Mouse (Mus musculus) heart, embryonic 13.5 days (tissue): ENCODE results near the gene Babam2. TPM values are rescaled to one million over a fixed set of nuclear protein-coding genes. Genes with fewer than 3 reads are reported as not detected.

Experiments used
- ATAC-seq: fragments of 200-750 bp; cut with Nextera tagmentation; 2 replicates; pipeline ENCODE4 v1.8.0; 2017; ENCODE audit warnings: moderate TSS enrichment; ENCODE audit not compliant: insufficient number of reproducible peaks, low FRiP score, low TSS enrichment; ENCODE audit errors: extremely low read depth
- H3K27ac ChIP-seq: fragments of 300-500 bp; sonication (generic); replicated peaks from 2 replicates; pipeline ENCODE4 v1.5.1; 2015; ENCODE audit warnings: moderate library complexity, mild to moderate bottlenecking, inconsistent platforms
- H3K27me3 ChIP-seq: fragments of 300-500 bp; sonication (generic); replicated peaks from 2 replicates; pipeline ENCODE4 v1.6.1; 2015; ENCODE audit warnings: mild to moderate bottlenecking, inconsistent platforms
- H3K36me3 ChIP-seq: fragments of 300-500 bp; sonication (generic); 2 replicates; pipeline ENCODE4 v1.6.1; 2015; ENCODE audit warnings: mild to moderate bottlenecking, inconsistent platforms
- H3K4me1 ChIP-seq: fragments of 300-500 bp; sonication (generic); 2 replicates; pipeline ENCODE4 v1.6.1; 2015; ENCODE audit warnings: inconsistent platforms
- H3K4me2 ChIP-seq: fragments of 300-500 bp; sonication (generic); 2 replicates; pipeline ENCODE4 v1.6.1; 2015; ENCODE audit warnings: inconsistent platforms, mild to moderate bottlenecking, moderate library complexity
- H3K4me3 ChIP-seq: fragments of 300-500 bp; sonication (generic); 2 replicates; pipeline ENCODE4 v1.5.1; 2015; ENCODE audit warnings: moderate library complexity, mild to moderate bottlenecking, inconsistent platforms
- H3K9ac ChIP-seq: fragments of 300-500 bp; sonication (generic); 2 replicates; pipeline ENCODE4 v1.6.1; 2015; ENCODE audit warnings: inconsistent platforms, mild to moderate bottlenecking, moderate library complexity
- H3K9me3 ChIP-seq: fragments of 300-500 bp; sonication (generic); 2 replicates; pipeline ENCODE4 v1.6.1; 2016; ENCODE audit warnings: inconsistent platforms
- WGBS: fragments of 180-500 bp; shearing (Covaris S2); methylation state at CpG from one replicate; pipeline ENCODE4 v1.1.7; 2015; ENCODE audit warnings: mixed read lengths; 5-methylcytosine and 5-hydroxymethylcytosine counted together
- polyA plus RNA-seq: library from polyadenylated mRNA; unstranded; fragments of >200 nt; fragmentation: Nextera tagmentation; extraction: Ambion mirVana; gene quantifications from 2 replicates; pipeline ENCODE4 v1.2.1, GENCODE M21; 2015

The Babam2 gene
- polyA plus RNA-seq, 1 experiment from 2014 or later, result 43.3 TPM

DNA sequence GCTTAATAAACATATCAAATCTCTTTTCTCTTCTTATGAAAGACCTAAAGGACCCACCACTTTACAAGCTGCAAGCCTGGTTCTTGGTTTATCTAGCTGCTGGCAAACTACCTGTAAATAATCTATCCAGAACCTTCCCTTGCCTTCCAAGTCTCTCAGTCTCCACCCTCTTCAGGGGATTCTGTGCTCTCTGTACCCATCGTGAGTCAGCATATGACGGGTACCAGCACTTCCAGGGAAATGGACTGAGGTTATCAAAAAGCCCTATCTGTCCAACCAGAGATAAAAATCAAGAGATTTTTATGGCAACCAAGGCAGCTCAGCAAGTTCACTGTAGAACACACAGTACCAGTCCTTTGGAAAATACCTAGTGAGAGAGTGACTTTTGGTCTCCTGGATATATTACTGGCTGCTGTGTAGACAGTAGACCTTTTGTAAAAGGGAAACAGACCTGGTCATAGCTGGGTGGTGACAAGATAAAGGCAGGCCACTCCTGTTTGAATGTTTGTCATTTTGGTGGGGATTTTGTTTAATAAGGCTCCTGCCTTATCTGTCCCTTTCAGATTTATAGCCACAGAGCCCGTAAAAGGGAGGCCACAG, 332.4 kb downstream of the Babam2 start:
- H3K36me3 ChIP-seq, result no peaks in the 10 kb centered on the region
- no peak overlapping the region for H3K4me2 ChIP-seq
- H3K27me3 ChIP-seq, result no peaks in the 10 kb centered on the region
- H3K9ac ChIP-seq, result no peak overlapping the region
- H3K9me3 ChIP-seq, result no peaks in the 10 kb centered on the region
- no peak overlapping the region for H3K4me3 ChIP-seq
- 79% methylated on average over 3 of the region's 3 CpGs for WGBS
- ATAC-seq, result no peak
- no peak overlapping the region for H3K27ac ChIP-seq
- H3K4me1 ChIP-seq, result peaks cover 21% of the 10 kb centered on the region

DNA sequence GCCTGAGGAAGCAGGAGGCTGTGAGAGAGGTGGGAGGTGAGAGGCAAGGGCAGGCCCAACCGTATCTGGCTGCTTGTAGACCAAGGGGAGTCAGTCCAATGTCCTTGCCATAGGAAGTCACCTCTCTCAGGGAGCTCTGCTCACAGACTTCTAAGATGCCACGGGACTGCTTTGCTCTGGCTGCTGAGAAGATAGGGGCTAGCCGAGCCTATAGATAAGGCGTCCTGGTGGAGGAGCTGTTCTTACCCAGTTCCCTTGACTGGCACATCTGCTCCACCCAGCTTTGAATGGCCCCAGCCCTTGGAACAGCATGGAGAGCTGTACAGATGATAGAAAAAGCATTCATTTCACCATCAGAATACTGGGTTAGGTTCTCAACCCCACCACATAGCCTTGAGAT, 335.7 kb downstream of the Babam2 start:
- Histone ChIP-seq H3K27me3 (no peaks in the 10 kb centered on the region), H3K4me2 (no peak overlapping the region), H3K27ac (no peak overlapping the region), H3K36me3 (no peaks in the 10 kb centered on the region), H3K9me3 (no peaks in the 10 kb centered on the region), H3K9ac (no peak overlapping the region), H3K4me3 (no peak overlapping the region), H3K4me1 (peaks cover 30% of the 10 kb centered on the region)
- ATAC-seq, result no peak
- 19% methylated on average over 4 of the region's 4 CpGs for WGBS

DNA sequence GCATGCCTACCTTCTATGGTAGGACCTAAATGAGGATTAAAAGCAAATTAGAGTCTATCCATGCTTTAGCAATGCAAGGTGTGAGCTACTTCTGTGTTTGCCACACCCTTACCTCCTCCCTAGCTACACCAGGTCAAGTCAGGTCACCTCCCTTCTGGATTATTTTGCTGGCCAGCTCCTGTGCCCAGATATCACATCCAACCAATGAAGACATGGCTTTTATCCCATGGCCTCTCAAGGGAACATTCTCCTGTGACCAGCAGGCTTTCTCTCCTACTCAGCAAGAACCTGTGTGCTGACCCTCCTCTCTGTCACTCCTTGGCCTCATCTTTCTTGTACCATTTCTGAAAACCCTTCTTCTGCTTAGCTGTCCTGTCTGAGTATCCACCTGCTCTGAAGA, 336.1 kb downstream of the Babam2 start:
- Histone ChIP-seq H3K9me3 (no peaks in the 10 kb centered on the region), H3K4me3 (no peak overlapping the region), H3K27ac (no peak overlapping the region), H3K36me3 (no peaks in the 10 kb centered on the region), H3K27me3 (no peaks in the 10 kb centered on the region), H3K9ac (no peak overlapping the region), H3K4me1 (peaks cover 30% of the 10 kb centered on the region), H3K4me2 (no peak overlapping the region)
- no peak for ATAC-seq

DNA sequence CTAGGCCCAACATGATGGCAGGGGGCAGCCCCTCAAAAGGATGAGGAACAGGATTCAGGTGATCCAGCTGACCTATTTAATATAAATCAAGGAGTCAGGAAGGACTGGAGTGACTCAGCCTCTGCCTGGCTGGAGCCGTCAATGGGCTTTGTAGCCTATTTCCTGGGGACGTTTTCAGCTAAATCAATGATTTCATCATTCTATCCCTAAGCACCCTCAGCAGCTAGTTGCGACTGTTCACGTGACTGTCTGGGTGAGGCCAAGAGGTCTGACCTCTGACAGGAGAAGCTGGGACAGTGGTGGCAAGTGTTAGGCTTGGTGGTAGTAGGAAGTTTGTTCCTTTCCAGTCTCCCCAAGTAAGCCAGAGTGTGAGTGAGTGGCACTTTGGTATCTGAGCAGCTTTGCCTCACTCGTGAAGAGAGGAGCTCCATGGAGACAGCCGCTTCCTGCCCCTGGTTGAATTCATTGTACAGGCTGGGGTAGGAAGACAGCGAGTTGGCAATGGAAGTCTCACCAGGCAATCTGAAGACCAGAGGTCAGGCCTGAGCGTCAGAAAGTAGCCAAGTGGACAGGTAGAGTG, 337.1 kb downstream of the Babam2 start:
- no peaks in the 10 kb centered on the region for H3K36me3 ChIP-seq
- H3K27ac ChIP-seq, result no peak overlapping the region
- no peaks in the 10 kb centered on the region for H3K9me3 ChIP-seq
- H3K4me3 ChIP-seq, result no peak overlapping the region
- H3K4me2 ChIP-seq, result no peak overlapping the region
- WGBS, result 77% methylated on average over 8 of the region's 8 CpGs
- no peak overlapping the region for H3K9ac ChIP-seq
- no peaks in the 10 kb centered on the region for H3K27me3 ChIP-seq
- peaks cover 30% of the 10 kb centered on the region for H3K4me1 ChIP-seq
- no peak for ATAC-seq

DNA sequence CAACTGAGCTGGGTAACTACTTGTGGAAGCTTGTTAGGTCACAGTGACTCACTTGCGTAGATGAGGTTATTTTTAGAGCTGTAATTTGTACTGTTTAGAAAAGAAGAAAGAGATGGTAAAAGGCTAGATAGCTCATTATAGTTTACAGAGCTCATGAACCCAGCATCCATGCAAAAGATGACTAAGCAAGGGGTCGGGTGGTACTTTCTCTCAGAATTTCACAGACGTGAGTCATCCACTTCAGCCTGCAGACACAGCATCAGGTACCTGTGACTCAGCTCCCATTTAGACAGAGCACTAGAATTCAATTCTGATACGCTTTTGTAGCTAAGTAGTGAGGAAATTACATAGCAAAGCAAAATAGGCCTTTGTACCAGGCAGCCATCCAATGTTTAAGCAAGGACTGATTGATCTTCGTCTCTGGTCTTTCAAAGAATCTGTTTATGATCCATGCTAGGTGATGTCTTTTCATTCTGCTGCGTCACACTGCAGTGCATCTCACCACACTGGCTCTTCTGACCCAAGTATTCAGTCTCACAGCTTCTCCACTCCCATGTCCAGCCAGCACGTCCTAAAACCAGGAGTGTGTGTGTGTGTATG, 338.3 kb downstream of the Babam2 start:
- Histone ChIP-seq H3K9me3 (no peaks in the 10 kb centered on the region), H3K36me3 (no peaks in the 10 kb centered on the region), H3K27ac (no peak overlapping the region), H3K9ac (no peak overlapping the region), H3K4me2 (no peak overlapping the region), H3K4me3 (no peak overlapping the region), H3K27me3 (no peaks in the 10 kb centered on the region), H3K4me1 (peaks cover 30% of the 10 kb centered on the region)
- no peak for ATAC-seq
- WGBS, result 55% methylated on average over 7 of the region's 7 CpGs

DNA sequence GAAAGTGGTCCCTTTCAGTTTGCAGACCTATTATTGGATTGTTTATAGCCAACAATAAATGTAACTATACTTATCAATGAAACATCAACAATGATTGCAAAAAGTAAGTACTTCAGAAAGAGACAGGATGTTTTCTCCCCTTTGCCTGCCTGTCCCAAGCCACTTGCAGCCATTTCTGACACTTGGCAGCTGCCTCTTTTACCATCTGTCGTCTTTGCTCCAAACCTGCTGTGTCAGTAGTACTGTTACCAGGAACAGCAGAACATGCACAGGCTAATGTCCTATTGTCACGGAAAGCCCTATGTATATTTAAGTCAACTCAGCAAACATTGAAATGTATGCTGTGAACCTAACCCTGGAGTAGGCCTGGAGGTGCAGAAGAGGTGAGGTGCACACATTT, 339.4 kb downstream of the Babam2 start:
- H3K27me3 ChIP-seq, result no peaks in the 10 kb centered on the region
- H3K27ac ChIP-seq, result no peak overlapping the region
- no peak overlapping the region for H3K4me2 ChIP-seq
- H3K4me3 ChIP-seq, result no peak overlapping the region
- H3K9ac ChIP-seq, result no peak overlapping the region
- 51% methylated on average over 2 of the region's 2 CpGs for WGBS
- ATAC-seq, result no peak
- peaks cover 29% of the 10 kb centered on the region for H3K4me1 ChIP-seq
- no peaks in the 10 kb centered on the region for H3K36me3 ChIP-seq
- no peaks in the 10 kb centered on the region for H3K9me3 ChIP-seq

DNA sequence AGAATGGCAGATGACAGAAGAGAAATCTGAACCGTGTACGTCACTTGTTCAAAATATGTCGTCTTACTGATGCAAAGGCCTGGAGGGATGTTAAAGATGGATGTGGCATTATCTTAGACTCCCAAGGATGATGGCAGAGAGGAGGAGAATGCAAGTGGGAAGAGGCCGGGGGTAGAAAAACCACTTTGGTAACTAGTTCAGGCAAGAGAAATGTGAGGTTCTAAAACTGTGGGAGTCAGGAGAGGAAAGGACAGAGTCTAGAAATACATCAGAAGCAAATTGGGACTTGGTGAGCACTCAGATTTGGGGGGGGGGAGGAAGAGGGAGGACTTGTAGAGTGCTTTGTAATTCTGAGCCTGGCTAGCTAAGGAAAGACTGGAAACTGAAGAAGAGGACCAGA, 340.1 kb downstream of the Babam2 start:
- H3K4me3 ChIP-seq, result no peak overlapping the region
- no peak overlapping the region for H3K27ac ChIP-seq
- H3K4me2 ChIP-seq, result no peak overlapping the region
- 85% methylated on average over 4 of the region's 4 CpGs for WGBS
- H3K4me1 ChIP-seq, result peaks cover 23% of the 10 kb centered on the region
- no peaks in the 10 kb centered on the region for H3K36me3 ChIP-seq
- ATAC-seq, result no peak
- no peaks in the 10 kb centered on the region for H3K27me3 ChIP-seq
- H3K9ac ChIP-seq, result no peak overlapping the region
- H3K9me3 ChIP-seq, result no peaks in the 10 kb centered on the region

DNA sequence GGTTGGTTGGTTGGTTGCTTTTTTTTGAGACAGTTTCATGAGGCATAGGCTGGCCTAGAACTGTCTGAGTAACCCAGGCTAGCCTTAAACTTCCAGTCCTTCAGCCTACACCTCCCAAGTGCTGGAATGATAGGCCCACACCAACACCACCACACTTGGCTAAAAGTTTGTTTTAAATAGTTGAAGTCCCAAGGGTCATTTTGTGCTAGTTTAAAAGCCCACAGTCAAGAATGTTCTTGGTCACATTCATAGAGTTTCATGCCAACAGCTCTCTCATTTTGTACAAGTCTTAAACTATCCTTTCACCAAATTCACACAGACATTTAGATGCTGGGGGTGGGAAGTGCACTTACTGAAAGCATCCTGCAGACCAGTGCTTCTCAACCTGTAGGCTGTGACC, 341.5 kb downstream of the Babam2 start:
- H3K27me3 ChIP-seq, result no peaks in the 10 kb centered on the region
- peaks cover 17% of the 10 kb centered on the region for H3K4me1 ChIP-seq
- H3K9me3 ChIP-seq, result no peaks in the 10 kb centered on the region
- no peak overlapping the region for H3K4me2 ChIP-seq
- no peak overlapping the region for H3K27ac ChIP-seq
- no peak overlapping the region for H3K4me3 ChIP-seq
- ATAC-seq, result no peak
- H3K9ac ChIP-seq, result no peak overlapping the region
- no peaks in the 10 kb centered on the region for H3K36me3 ChIP-seq

DNA sequence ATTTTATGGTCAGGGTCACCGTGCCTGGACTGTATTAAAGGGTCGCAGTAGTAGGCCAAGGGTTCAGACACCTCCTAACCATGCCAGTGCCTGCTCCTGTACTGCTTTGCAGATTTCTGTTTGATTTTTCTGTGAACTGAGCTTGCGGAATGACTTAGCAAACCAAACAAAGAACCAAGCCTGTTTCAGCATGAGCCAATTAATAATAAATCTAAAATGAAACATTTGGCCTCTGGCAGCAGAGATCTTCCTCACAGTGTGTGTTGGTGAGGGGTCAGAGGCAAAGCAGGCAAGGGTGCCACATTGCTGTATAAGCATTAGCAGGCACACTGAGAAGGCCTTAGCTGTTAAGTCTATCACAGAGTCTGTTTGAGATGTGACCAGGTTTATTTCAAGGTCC, 342.0 kb downstream of the Babam2 start:
- peaks cover 17% of the 10 kb centered on the region for H3K4me1 ChIP-seq
- H3K4me3 ChIP-seq, result no peak overlapping the region
- no peak for ATAC-seq
- no peaks in the 10 kb centered on the region for H3K9me3 ChIP-seq
- WGBS, result 85% methylated on average over 3 of the region's 3 CpGs
- no peak overlapping the region for H3K9ac ChIP-seq
- H3K27ac ChIP-seq, result no peak overlapping the region
- H3K4me2 ChIP-seq, result no peak overlapping the region
- no peaks in the 10 kb centered on the region for H3K36me3 ChIP-seq
- H3K27me3 ChIP-seq, result no peaks in the 10 kb centered on the region

DNA sequence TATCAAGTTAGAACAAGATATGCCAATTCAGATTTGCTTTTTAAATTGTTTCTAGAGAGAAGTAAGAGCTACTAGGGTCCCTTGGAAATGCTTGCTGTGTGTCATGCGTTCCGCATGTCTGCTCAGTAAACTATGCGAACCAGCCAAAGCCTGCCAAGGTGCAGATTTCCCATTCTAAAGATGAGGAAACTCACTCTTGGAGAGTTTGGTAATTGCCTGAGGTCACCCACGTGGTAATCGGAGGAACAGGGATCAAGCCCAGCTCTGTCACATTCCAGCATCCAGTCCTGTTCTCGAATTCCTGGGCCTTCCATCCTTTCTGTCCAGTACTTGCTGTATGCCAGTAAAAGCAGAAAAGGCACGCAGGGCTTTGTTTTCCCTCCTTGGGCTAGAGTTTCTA, 345.7 kb downstream of the Babam2 start:
- Histone ChIP-seq H3K27ac (no peak overlapping the region), H3K36me3 (no peaks in the 10 kb centered on the region), H3K9ac (no peak overlapping the region), H3K4me2 (no peak overlapping the region), H3K4me3 (no peak overlapping the region), H3K4me1 (peaks cover 8% of the 10 kb centered on the region; the same call in 1 of the 2 replicates), H3K27me3 (no peaks in the 10 kb centered on the region), H3K9me3 (no peaks in the 10 kb centered on the region)
- WGBS, result 75% methylated on average over 7 of the region's 7 CpGs
- ATAC-seq, result no peak

DNA sequence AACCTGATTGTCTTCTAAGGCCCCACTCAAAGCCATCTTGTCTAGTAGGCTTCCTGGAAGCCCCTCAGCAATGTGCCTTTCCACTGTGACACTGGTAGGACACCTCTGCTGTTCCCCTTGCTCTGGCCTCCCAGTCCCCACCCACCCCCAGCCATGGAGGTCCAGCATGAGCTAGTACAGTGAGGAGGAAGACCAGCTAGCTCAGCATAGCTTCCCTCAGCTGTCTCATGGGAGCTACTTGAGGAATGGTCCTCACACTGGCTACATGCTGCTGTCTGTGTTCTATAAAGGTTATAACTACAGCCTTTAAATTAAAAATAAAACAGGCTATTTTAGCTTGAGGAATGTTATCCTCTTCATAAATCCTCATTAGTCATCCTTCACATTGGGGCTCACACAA, 346.5 kb downstream of the Babam2 start:
- Histone ChIP-seq H3K4me1 (peaks cover 8% of the 10 kb centered on the region; the same call in 1 of the 2 replicates), H3K36me3 (no peaks in the 10 kb centered on the region), H3K9ac (no peak overlapping the region), H3K4me3 (no peak overlapping the region), H3K27me3 (no peaks in the 10 kb centered on the region), H3K4me2 (no peak overlapping the region), H3K9me3 (no peaks in the 10 kb centered on the region), H3K27ac (no peak overlapping the region)
- ATAC-seq, result no peak

DNA sequence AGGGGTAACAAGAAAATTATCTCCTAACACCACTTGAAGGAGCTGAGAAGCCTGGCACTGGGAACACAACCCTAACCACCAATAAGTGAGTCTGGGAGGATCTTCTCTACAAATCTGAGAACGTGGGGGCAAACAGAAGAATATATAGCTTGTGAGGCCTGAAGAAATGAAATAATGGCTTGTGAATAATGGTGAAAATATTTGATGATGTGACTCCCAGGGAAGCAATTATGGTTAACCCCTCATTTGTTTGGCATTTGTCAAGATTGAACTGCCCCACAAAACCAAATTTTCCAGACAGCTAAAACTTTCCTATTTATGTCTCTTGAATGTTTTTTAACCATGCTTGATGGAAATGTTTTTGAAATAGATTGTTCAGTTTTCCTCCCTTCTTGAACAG, 354.4 kb downstream of the Babam2 start:
- Histone ChIP-seq H3K4me2 (no peak overlapping the region), H3K27ac (no peak overlapping the region), H3K27me3 (no peaks in the 10 kb centered on the region), H3K9ac (no peak overlapping the region), H3K9me3 (no peaks in the 10 kb centered on the region), H3K4me1 (peaks cover 13% of the 10 kb centered on the region), H3K4me3 (no peak overlapping the region), H3K36me3 (no peaks in the 10 kb centered on the region)
- WGBS, result 50% methylated on average over 1 of the region's 1 CpGs
- ATAC-seq, result no peak
